Comparison of ENCODE assay signal across 20 mouse cellular contexts in the genomic region with DNA sequence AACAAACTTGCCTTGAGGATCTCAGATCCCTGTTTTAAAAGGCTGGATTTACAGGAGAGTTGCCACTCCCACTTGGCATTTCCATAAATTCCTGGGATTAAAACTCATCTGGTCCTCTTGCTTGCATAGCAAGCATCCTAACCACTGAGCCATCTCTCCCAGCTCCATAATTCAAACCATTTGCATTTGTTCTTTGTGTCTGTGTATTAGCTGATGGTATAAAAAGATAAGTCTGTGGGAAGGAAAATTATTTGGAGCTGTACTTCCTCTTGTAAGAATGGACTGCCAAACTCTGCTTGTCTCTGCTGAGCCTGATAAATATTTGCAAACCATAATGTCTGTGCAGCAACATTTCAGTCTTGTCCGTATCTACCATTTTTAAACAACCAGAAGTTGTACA.
"Had no signal": no experiment of that assay in that cellular context is flagged by ENCODE, and none has a peak within 500 bp of the region (broad histone marks: within the 10 kb centered on the region; RNA-seq: fewer than 3 reads in every experiment).

No protein-coding gene starts in this region.

- H3K4me2 ChIP-seq: limb, embryonic 12.5 days; limb, embryonic 15.5 days; liver, embryonic 11.5 days; midbrain, embryonic 12.5 days; neural tube, embryonic 13.5 days; stomach, embryonic 15.5 days had no signal

- ATAC-seq: intestine, embryonic 16.5 days; liver, postnatal 0 days; midbrain, embryonic 16.5 days had no signal

- DNase-seq: kidney, adult 18-20 months; kidney, postnatal 36 days; left cerebral cortex, postnatal 4 days; liver, postnatal 0 days; retina, postnatal 1 day; right cerebral cortex, postnatal 25 days; spleen, adult 18-20 months; thymus, postnatal 25 days had no signal

- H3K9me3 ChIP-seq: limb, embryonic 12.5 days; limb, embryonic 15.5 days; midbrain, embryonic 12.5 days; neural tube, embryonic 13.5 days; stomach, embryonic 15.5 days had no signal

- H3K4me3 ChIP-seq: limb, embryonic 12.5 days; limb, embryonic 15.5 days; midbrain, embryonic 12.5 days; myocyte; neural tube, embryonic 13.5 days; stomach, embryonic 15.5 days had no signal

- H3K9ac ChIP-seq: limb, embryonic 12.5 days; limb, embryonic 15.5 days; liver, embryonic 14.5 days; liver, postnatal 0 days; midbrain, embryonic 12.5 days; neural tube, embryonic 13.5 days; stomach, embryonic 15.5 days had no signal

- H3K27ac ChIP-seq: kidney, postnatal 0 days; limb, embryonic 12.5 days; limb, embryonic 15.5 days; liver, embryonic 14.5 days; macrophage; midbrain, embryonic 12.5 days; neural tube, embryonic 13.5 days; stomach, embryonic 15.5 days had no signal

- H3K4me1 ChIP-seq: limb, embryonic 15.5 days; midbrain, embryonic 12.5 days; neural tube, embryonic 13.5 days; stomach, embryonic 15.5 days had no signal

- H3K36me3 ChIP-seq: limb, embryonic 12.5 days; limb, embryonic 15.5 days; midbrain, embryonic 12.5 days; neural tube, embryonic 13.5 days; stomach, embryonic 15.5 days had no signal

- H3K27me3 ChIP-seq: limb, embryonic 12.5 days; limb, embryonic 15.5 days; midbrain, embryonic 12.5 days; neural tube, embryonic 13.5 days; stomach, embryonic 15.5 days had no signal
